Mouse (Mus musculus) embryo, embryonic 10.5 days (tissue): Measurements from ENCODE around the gene Olfr799.

Experiments used
- DNase-seq: peaks from one replicate; pipeline ENCODE4 v3.0.0-alpha.2; 2015; ENCODE audit warnings: low spot score

Olfr799 gene

DNA sequence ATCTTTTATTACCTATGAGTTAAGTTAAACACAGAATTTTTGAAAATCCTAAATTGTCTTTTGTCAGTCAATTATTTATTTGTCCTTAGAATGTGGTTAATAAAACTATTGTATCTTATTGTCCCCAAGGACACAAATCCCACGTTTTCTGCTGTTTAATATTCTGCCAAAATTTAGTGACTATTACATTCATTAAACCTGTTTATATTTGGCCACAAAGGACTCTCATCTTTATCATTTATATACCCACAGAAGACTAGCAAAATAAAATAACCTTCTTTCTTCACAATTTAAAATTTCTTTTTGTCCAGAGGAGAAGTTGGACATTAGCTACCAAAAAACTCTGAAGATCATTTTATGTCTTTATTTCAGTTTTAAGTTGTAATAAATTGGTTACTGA lies at the start of gene Olfr799:
Gene Olfr799 (plus strand): TSS at position 301 of the 400 bp plus-strand sequence.
- no peak for DNase-seq

DNA sequence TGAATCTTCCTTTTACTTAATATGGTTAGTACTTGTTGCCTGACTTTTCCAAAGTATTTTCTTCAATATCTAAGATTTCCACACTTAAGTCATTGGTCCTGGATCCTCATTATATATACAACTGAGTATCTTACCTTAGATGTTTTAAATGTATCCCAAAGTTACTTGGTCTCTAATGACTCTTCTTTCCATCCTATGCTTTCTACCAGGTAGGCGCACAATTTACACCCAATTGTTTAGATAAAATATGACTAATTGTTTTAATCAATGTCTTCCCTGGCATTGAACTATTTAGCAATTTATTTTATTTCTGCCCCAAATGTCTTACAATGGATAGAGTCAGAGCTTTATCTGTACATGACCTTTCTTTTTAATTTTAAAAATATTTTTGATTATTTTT lies 24.8 kb upstream of the Olfr799 start, which contains the start of gene Olfr796:
Gene Olfr796 (minus strand): TSS at position 101 of the 400 bp plus-strand sequence.
- no peak for DNase-seq

DNA sequence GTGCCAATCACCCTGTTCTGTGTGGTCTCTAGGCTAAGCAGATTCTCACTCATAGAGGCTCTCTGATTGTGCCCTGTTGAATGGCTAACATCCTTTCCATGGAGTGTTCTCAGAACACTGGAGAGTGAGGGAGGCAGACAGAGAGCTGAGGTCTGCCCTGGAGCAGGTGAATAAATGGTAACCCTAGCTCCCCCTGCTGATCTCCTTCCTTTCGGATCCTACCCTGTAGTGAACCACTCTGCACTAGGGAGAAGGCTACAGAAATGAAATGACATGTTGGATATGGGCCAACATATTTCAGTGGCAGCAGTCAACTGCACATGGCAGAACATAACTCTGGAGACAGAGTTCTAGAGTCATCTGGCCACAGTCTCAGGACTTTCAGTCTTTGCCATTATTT lies 15.6 kb upstream of the Olfr799 start:
- DNase-seq = peak; percentile 9

DNA sequence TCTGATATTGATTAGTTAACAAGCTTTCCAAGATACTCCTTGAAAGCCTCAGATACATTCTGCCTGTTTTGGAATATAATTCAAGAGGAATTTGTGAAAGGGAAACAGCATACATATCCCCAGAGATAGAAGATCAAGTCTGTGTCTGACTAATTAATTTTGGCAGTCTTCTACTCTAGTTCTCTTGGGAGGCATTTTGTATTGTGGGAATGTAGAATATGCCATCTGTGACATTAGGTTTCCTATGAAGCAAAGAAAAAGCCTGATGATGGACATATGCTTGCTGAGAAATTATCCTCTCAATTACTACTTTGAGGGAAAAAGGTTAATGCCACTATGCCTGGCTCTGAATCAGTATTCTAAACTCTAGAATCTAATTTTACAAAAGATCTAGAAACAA lies 14.0 kb upstream of the Olfr799 start:
- DNase-seq = no peak

DNA sequence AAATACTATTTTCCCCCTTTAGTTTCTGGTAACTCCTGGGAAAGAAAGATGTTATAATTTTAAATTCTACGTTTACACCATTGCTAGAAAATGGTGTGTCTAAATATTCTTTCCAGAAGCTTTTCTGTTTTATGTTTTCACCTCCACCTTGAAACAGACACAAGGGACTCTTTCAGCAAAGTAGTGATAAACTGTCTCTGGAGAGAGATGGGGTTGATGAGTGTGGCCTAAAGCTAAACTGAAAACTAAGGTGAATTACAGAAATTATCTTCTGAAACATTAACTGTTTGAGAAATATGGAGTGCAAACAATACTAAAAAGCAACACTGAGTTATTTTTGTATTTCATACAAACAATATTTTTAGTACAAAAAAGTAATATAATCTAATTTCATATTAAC lies 9.4 kb upstream of the Olfr799 start, which contains the start of gene Olfr798:
Gene Olfr798 (minus strand): TSS at position 101 of the 400 bp plus-strand sequence.
- no peak for DNase-seq

DNA sequence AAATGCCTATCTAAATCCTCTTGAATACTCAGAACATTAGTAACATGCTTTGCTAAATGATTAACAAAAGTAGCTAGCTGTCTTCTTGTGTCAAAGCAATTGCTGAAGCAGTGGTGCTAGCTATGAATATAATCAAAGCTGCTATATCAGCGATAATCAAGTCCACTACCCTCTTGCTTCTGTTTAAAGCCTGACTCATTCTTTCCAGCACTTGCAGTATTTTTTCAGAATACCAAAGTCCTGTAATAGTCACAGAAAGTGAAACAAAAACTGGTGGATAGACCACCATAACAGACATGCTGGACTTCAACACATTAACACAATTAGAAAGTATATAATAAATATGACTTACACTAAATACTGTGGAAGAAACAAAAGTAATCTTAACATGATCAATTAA lies 14.5 kb downstream of the Olfr799 start:
- DNase-seq = no peak

DNA sequence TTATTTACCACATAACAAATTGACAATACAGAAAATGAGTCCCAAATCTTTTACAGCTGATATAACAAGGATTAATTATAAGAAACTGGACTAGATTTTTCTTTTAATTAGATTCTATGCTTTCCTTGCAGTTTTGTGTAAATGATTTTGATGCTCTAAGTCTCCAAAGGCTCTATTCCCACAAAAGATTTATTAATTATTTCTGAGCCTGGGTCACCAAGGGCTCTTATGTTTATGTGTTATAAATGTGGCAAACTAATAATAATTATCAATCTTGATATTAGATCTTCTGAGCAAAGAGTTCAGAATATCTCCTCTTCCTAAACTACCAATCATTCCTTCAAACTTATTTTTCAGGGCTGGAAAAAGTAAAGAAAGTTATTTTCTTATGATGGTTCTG lies 20.1 kb downstream of the Olfr799 start, which contains the start of gene Olfr800:
Gene Olfr800 (plus strand): TSS at position 301 of the 400 bp plus-strand sequence.
- DNase-seq = no peak

DNA sequence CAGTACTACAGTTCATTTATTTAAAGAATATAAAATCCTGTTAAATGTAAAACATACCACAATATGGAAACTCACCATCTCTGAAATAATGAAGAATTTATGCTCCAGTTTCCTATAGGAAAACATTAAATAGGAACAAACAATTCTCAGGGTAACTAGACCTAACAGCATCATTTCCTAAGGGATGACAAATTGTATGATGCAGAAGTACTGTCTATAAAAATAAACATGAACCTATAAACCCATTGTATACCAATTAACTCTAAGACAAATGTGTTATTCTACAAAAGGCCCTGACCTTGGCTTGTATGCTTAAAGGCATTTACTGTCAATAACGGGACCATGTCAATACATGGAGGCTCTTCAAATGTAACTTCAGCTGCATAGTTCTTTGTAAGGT lies 36.5 kb downstream of the Olfr799 start, which contains the start of gene Olfr801:
Gene Olfr801 (minus strand): TSS at position 101 of the 400 bp plus-strand sequence.
- no peak for DNase-seq

DNA sequence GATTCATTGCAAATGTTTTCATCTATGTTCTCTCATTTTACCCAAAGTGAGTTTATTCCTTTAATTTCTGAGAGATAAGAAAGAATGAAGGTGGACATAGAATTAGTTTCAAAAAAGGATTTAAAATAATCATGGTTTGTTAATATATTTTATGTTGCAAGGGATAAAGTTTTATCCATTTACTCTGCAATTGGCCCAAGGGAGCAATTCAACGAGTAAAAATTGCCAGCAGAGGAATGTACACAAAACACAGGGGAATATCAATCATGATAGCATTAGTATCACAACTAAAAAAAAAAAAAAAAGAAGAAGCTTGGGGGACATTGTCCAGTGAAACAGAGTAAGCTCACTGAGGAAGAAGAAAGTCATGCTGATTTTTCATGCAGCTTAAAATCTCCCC lies 50.8 kb downstream of the Olfr799 start, which contains the start of gene Olfr802:
Gene Olfr802 (minus strand): TSS at position 101 of the 400 bp plus-strand sequence.
- no peak for DNase-seq

DNA sequence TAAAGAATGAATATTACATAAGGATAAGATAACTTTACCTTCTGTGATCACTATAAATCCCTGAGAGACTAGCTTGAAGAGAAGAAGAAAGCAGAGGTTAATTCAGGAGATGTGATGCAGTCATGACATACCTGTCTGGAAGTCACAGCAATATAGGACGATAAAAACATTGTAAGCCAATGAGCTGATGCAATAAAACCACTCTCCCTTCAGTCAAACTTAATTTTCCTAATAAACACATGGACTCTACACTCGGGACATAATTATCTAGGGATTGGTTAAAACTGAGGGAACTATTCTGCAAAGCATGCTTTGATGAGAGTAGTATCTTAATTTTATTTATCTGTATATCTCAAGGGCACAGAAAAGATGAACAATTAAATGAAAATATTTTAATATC lies 56.9 kb downstream of the Olfr799 start, which contains the start of gene Olfr803:
Gene Olfr803 (minus strand): TSS at position 101 of the 400 bp plus-strand sequence.
- DNase-seq = no peak
